Mouse (Mus musculus) R1 (cell line): ENCODE measurements around the gene Gadd45g.

Source experiments
- DNase-seq: peaks from one replicate; pipeline ENCODE4 v3.0.0-alpha.2; 2018; ENCODE audit warnings: low read depth, low spot score

Gadd45g gene

DNA sequence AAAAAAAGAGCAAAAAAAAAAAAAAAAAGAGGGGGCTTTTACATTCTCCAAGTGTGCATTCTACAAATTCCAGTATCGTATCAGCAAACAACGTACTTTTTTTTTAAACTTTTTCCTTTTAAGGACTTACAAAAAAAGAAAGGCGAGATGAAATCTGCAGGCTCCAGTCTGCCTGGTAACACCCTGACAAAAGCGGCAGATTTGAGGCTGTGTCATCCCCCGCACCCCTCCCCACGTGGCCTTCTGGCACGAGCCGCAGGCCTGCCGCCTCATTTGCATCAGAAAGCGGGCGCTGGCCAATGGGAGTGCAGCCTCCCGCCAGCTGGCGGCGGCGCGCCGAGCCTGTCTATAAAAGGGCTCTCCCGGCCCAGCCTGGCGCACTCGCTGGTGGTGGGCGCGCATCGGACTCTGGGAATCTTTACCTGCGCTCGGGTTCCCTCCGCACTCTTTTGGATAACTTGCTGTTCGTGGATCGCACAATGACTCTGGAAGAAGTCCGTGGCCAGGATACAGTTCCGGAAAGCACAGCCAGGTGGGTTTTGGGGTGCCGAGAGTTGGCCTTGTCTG is at the start of gene Gadd45g:
Gadd45g (plus strand) TSS at position 378 of the 567 bp plus-strand sequence.
- DNase-seq: peak; percentile 97

DNA sequence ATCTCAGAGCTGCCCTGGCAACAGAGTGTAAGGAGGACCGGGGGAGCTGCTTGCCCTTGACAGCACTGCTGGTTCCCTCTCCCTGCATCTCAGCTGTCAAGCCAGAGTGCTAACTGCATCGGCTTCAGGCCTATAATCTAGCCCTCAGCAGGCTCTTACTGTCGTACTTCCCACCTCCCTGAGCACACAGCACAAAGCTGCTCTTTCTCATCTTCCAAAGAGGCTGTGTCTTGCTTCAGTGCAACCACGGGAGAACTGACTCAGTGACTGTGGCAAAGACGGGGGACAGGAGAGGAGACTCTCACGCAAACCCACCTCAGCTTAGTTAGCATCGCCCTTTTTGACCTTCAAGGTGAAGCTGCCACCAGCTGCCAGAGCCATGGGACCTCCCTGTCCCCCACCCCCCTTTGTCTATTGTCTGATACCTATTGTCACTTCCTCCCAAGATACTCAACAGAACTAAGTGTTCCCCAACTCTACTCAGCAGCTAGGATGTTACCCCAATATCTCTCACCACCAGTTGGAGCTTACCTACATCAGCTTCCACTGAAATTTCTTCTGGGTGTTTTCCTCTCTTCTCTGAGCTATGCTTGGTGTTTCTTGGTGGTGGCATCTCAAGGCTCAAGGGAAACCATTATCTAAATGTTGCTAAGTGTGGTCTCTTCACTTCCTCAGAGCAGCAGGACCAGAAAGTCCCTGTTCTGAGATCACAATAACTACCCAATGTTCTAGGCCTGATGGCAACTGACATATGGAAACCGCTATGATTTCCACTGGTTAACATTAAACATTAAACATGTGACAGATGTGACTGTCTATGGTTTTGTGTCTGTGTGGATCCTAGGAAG is 48.4 kb upstream of the Gadd45g start:
- no peak for DNase-seq

DNA sequence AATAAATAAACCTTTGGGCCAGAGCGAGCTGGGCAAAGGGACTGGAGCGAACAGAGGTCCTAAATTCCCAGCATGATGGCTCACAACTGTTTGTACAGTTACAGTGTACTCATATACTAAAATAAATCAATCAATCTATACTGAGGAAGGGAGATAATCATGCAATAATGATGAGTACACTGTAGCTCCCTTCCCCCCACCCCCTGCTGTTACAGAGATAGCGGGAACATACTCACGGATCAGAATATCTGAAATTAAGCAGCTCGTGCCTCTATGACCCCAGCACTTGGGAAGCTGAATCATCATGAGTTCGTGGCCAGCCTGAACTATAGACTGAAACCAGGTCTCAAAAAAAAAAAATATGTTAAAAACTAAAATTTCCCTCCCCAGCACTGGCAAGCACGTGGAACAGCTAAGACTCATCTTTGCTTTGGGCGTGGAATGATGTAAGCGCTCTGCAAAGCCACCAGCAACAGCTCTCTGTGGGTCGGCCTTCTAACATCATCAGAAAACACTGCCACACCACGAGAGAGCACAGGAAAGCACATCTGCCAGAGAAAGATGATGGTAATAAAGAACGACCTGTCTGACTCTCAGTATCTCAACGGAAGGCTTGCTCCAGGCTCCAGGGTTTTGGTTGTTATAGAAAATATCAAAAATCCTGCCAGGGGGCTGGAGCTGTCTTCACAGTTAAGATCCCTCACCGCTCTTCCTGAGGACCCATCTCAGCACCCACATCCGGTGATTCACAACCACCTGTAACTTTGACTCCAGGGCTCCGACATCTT is 46.5 kb upstream of the Gadd45g start:
- DNase-seq: no peak

DNA sequence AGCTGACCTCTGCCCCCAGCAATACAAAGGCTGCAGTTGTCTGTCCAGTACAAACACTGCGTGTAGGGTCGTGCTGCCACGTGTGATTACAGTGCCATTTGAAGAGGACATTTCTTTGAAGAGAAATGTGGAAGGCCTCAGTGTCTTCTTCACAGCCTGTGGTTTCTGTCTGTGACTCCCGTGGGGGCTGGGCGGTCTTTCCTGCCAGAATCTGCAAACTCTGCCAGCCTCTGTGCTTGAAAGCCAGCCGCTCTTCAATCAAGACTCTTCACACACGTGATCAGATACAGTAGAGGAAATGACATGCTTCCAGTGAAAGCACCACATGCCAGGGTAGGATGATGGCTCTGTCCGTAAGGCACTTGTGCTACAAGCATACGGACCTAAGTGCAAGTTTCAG is 45.6 kb upstream of the Gadd45g start:
- DNase-seq: no peak

DNA sequence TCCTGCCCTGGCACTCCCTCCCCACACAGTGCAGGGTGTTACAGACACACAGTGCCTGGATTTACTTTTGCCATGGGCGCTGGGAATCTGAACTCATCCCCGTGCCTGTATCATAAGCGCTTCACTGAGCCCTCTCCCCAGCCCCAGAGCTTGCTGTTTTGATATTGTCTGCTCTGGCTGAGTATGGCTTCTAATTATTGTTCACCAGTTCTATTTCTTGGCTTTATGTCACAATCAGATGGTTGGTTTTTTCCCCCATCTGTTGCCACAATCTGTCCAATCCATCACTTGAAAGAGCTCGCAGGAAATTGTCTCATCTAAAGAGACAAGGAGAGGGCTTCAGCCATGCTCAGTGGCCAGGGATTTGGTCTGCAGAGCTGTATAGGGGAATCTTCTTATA is 40.8 kb upstream of the Gadd45g start:
- no peak for DNase-seq

DNA sequence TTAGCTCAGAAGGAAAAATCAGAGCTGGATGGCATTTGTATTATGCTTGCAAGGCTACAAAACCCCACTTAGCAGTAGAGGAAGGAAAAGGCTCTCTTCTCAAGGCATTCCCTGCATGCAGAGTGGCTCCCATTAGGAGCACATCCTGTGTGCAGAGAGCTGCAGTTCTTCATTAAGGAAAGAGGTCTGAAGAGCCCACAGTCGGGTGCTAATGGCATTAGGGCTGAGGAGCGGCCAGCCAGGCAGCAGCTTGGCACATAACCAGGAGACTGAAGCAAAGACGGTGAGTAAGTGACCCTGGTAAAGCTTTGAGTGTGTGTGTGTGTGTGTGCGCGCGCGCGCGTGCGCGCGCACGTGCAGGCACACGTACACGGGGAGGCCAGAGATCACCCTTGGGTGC is 40.3 kb upstream of the Gadd45g start:
- no peak for DNase-seq

DNA sequence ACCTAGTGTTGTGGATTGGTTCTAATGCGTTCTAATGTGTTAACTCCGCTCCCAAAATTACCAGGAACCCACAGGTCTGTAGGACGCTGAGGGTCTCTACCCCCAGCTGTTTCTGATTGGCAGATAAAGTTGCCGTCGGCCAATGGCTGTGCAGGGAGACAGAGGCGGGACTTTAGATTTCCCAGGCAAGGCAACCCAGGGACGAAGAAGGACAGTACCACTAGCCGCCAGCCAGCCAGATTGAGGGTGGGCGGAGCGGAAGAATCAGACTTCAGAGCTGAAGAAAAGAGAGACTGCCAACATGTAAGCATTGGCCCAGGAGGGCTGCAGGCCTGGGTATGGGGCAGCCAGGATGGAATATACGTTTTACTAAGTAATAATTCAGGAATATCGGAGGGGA is 38.3 kb upstream of the Gadd45g start:
- DNase-seq: peak; percentile 82

DNA sequence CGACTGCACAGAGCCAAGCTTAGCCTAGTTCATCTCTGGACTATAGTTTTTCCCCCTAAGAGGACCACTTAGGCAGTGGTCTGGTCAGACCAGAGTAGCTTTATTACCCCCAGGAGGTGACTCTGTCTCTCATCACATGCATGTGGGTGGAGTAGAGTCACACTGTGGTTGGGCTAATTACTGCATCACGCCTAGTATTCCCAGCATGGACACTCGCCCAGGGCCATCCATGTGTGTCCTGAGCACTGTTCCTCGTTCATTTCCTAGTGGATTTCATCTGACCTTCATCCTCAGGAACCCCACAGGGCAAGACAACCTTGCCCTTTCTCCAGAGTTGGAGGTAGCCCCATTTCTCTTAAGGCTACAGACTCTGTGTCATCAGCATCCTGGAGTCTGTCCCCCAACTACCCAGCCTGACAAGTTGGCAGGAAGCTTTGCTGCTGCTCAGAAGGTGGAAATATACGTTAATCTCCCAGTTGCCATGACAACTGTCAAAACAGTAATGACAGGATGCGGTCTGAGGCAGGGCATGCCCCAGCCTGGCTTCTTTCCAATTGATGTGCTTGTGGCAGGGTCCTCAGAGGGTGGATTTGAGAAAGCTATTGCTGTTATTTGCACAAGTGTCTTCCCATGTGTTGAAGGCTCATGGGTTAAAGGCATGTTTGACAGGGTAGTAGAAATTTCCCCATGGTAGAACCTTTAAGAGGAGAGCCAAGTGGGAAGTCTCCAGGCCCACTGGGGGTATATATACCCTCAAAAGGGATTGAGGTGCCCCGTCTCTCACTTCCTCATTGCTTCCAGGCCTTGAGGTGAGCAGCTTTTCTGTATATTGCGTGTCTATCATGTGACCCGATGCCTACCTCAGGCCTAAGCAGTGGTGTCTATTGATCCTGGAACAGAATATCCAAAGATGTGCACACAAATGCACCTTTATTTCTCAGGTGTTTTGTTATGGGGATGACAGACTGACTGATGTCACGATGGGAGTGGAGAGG is 32.6 kb upstream of the Gadd45g start:
- DNase-seq: no peak

DNA sequence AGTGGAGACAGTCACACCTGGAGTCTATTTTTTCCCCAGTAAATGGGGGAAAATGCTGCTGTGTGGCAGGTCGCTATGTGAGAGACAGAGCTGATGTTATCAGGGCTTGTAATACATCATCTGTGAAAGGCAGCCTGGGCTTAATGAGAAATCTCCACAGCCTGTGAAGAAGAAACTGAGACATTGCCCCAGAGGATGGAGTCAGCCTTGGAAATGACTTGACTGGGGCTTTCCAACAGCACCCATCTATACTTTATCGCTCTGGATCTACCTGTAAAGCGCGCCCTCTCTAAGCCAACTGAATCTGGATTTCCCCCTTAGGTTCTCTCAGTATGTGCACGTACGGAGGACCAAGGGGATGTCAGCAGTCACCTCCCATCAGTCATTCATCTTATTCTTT is 31.8 kb upstream of the Gadd45g start:
- no peak for DNase-seq

DNA sequence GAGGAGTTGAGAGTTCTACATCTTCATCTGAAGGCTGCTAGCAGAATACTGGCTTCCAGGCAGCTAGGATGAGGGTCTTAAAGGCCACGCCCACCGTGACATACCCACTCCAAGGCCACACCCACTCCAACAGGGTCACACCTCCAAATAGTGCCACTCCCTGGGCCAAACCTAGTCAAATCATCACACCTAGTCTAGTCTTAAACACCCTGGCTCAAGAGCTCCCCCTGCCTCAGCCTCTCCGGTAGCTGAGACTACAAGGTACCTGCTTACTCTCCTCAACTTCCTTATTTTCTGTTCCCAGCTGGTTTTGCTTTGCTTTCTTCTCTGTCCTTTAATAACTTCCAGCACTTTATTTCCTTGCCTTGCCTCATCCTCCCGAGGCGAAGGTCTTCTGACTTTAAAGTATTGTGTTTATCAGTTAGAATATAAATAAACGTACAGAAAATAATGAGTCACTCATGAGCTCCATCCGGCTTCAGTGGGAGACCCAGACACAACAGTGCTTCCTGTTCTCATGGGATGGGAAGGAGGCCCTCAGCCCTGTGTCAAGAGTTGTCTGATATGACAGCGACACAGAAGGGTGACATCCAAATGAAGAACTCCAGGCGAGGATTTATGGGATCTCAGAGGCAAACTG is 30.5 kb upstream of the Gadd45g start:
- peak; percentile 85 for DNase-seq

DNA sequence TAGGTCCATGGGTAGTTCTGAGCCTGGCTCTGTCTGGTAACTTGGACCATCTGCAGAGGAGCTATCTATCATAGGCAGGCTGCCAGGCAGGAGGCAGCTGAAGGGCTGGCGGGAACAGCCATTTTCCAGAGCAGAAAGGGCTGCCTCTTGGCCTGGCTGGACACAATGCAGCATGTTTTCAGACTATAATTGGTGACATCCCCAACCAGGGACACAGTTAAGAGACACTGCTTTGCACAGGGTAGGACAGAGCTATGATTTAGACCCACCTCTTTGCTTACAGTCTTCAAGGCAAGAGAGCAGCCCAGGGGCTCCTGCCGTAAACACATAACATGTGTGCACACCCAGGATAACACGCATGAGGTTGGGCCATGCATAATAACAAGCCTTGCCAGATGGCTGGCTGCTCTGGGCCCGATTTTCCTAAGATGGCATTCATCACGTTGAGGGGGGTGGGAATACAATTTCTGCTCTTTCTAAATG is 29.9 kb upstream of the Gadd45g start:
- no peak for DNase-seq

DNA sequence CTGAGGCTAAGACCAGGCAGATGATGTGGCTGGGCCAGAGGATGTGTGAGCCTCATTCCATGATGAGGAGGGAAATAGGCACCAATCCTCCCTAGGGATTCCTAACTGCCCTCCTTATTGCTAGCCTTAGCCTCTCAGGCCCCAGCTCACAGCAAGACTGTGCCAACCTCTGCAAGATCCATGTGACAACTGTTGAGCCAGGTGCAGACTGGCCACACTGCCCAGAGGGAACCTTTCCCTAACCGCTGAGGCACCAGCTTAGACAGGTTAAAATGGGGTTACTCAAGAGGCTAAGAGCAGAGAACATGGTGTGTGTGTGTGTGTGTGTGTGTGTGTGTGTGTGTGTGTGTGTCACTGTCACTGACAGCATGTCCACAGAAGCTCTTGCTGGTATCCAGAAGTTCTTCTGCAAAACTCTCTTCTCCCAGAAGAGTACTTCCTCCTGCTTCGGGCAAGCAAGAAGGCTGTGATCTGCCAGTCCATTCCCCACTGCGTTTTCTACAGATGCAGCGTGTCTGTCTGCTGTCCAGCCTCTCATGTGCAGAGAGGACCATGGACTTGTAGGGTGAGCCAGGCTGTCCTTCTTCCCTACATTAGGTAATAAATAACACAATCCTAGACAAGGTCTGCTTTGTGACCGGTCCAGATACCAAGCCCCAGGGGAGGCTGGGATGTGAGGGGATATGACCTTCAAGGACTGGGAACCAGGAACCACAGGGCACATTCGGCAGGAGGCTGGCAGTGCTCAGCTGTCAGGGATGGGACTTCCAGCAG is 28.1 kb upstream of the Gadd45g start:
- DNase-seq: no peak

DNA sequence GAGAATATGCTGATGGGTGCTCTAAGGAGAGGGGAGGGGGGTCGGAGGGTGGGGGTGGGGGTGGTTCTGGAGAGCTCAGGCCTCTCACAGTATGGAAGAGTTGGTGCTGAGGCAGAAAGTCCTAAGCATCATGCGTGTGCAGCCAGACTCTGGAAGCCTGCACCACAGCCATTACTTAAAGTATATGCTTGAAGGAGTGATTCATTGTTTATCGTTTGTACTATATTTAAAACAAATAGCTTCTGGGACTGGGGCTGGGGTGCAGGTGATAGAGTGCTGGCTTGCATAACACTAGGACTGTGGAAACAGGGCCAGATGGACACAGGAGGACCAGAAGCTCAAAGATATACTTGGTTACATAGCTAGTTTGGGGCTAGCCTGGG is 27.5 kb upstream of the Gadd45g start:
- no peak for DNase-seq

DNA sequence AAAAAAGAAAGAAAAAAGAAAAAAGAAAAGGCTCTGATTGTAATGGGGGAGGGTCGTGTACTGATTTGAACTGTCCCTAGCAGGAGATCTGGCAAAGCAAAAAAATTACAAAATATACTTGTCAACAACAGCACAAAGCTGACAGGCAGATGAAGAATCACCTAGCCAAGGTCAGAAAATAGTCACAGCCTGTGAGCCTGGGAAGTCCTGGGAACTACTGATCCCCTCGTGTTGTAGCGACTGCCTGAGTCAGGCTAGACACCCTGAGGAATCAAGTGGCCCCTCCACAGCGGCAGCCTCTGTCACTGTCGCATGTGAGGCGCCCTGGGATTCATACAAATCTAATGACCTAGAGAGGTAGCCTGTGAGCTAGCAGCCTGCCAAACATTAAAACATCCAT is 27.1 kb upstream of the Gadd45g start:
- no peak for DNase-seq

DNA sequence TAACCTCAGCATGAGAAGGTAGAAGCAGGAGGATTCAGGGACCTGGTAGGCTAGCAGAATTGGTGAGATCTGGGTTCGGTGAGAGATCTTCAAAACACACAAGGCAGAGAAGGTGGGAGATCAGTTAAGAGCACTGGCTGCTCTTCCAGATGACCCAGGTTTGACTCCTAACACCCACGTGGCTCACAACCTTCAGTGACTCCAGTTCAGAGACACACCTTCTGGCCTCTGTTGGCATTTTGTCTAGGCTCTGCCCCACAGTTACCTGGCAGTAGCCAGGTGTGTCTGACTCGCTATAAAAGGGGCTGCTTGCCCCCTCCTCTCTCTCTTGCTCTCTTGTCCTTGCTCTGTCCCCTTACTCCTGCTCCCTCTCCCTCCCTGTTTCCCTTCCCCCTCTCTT is 24.5 kb upstream of the Gadd45g start:
- no peak for DNase-seq

DNA sequence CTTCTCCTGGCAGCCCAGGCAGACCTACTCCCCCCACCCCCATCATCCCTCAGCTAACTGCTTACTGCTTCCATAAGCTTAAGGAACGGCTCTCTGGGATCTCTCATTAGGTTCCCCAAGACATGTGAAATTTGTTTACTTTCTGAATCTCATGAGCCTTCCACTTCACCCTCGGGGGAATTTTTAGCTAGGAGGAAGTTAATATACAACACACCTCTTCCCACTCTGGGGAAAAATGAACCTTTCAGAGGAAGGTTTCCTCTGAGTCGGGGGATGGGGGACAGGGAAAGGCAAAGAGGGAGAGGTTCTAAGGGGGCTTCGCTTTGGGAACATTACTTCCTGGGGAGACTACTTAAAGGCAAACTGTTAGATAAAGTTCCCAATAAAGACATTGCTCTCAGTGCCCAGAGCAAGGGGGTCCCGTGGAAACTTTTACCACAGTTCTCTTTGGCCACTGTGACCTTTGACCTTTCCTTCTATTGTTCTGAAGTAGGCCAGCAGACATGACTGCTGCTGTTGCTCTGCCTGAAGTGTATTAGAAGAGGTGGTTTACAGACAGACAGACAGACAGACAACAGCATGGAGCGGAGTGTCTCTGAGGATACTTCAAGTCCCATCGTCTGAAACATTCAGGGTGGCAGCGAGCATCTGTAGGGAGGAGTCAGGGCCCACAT is 22.5 kb upstream of the Gadd45g start:
- DNase-seq: no peak

DNA sequence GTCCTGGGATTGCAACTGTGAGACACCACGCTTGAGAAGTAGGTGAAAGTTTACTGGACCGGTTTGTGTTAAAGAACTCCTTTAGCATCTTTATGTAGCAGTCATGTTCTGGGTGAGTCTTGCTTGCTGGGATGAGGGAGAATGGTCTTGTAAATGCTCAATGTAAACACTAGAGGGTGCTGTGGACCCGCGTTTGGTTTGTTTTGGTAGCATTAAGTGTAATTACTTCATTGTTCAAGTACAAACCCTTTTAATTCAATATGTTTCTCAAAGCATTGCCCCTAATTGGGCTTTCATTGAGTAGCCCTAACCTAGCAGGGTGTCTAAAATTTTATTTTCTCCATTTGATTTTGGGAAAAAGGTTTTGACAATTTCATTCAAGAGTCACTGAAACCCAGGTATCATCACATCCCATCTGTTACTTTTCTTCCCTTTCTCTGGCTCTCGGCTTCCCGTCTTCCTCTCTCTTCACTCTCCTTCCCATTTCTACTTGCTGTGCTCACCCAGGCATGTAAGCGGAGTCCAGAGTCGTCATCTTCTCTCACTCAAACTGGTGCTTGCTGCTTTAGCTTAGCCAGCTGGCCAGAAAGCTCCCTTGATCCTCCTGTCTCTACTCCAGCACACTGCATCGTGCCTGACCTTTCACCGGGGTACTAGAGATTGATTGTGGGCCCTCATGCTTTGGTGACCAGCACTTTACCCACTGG is 15.6 kb upstream of the Gadd45g start:
- peak; percentile 65 for DNase-seq

DNA sequence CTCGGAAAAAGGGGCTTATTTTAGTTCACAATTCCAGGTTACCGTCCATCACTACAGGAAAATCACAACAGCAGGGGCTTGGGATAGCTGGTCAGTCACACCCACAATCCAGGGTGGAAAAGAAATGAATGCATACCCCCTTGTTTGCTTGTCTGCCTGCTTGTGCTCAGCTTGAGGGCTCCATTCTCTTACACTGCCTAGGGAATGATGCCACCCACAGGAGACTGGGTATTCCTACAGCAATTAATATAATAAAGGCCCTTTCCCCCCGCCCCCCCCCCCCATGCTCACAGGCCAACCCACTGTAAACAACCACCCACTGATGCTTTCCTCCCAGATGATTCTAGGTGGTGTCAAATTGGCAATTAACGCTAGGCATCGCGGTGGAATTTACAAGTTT is 14.0 kb upstream of the Gadd45g start:
- peak; percentile 37 for DNase-seq

DNA sequence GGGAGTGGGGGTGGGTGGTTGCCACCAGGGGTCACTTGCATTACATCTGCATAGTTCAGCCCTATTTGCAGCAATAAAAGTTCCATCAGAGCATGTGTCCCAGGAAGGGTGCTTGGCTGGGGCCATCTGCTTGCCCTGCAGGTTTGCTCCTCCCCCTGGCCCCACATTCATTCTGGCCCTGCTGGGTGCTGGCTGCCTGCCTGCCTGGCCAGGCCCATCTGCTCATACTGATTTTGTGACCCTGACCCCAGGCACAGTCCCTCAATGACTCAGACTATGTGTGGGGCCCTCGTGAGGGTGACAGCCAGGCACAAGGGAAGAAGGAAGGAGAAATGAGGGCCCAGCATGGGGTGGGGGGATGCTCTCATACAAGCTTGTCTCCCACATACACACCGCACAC is 12.9 kb upstream of the Gadd45g start:
- DNase-seq: no peak
